Mouse (Mus musculus) intestine, embryonic 16.5 days (tissue): Measurements from ENCODE around the gene Evx2. TPM values are rescaled to one million over a fixed set of nuclear protein-coding genes. Genes with fewer than 3 reads are reported as not detected.
A peak's percentile ranks its signal among the peaks of the same experiment; 100 is the strongest.

Experiments used
- ATAC-seq: fragments of 200-750 bp; cut with Nextera tagmentation; 2 replicates; pipeline ENCODE4 v1.8.0; 2017; ENCODE audit warnings: moderate TSS enrichment, moderate library complexity
- H3K27ac ChIP-seq: fragments of 300-500 bp; sonication (generic); 2 replicates; pipeline ENCODE4 v1.5.1; 2014; ENCODE audit warnings: mild to moderate bottlenecking, low read length
- H3K27me3 ChIP-seq: fragments of 300-500 bp; sonication (generic); replicated peaks from 2 replicates; pipeline ENCODE4 v1.6.1; 2014; ENCODE audit warnings: low read length, control low read depth, mixed read lengths; ENCODE audit not compliant: control insufficient read depth, insufficient read depth
- H3K36me3 ChIP-seq: fragments of 300-500 bp; sonication (generic); 2 replicates; pipeline ENCODE4 v1.6.1; 2014; ENCODE audit warnings: low read length, control low read depth; ENCODE audit not compliant: control insufficient read depth, insufficient read depth
- H3K4me1 ChIP-seq: fragments of 300-500 bp; sonication (generic); 2 replicates; pipeline ENCODE4 v1.6.1; 2014; ENCODE audit warnings: low read length, control low read depth, mixed read lengths; ENCODE audit not compliant: control insufficient read depth, insufficient read depth
- H3K4me2 ChIP-seq: fragments of 300-500 bp; sonication (generic); 2 replicates; pipeline ENCODE4 v1.6.1; 2014; ENCODE audit warnings: low read depth, low read length, control low read depth
- H3K4me3 ChIP-seq: fragments of 300-500 bp; sonication (generic); 2 replicates; pipeline ENCODE4 v1.5.1; 2014; ENCODE audit warnings: mild to moderate bottlenecking, low read length
- H3K9ac ChIP-seq: fragments of 300-500 bp; sonication (generic); 2 replicates; pipeline ENCODE4 v1.6.1; 2014; ENCODE audit warnings: low read depth, low read length
- H3K9me3 ChIP-seq: fragments of 300-500 bp; sonication (generic); 2 replicates; pipeline ENCODE4 v1.6.1; 2016; ENCODE audit warnings: low read length, control low read depth; ENCODE audit not compliant: control insufficient read depth
- WGBS: fragments of 180-500 bp; shearing (Covaris S2); extraction: QIAGEN DNeasy Blood & Tissue Kit; methylation state at CpG from one replicate; pipeline ENCODE4 v1.1.7; 2014; 5-methylcytosine and 5-hydroxymethylcytosine counted together
- polyA plus RNA-seq: library from polyadenylated mRNA; unstranded; fragments of >200 nt; fragmentation: Nextera tagmentation; extraction: Ambion mirVana; gene quantifications from 2 replicates; pipeline ENCODE4 v1.2.1, GENCODE M21; 2015

Gene Evx2
- polyA plus RNA-seq, 1 experiment from 2014 or later: 0.05 TPM

DNA sequence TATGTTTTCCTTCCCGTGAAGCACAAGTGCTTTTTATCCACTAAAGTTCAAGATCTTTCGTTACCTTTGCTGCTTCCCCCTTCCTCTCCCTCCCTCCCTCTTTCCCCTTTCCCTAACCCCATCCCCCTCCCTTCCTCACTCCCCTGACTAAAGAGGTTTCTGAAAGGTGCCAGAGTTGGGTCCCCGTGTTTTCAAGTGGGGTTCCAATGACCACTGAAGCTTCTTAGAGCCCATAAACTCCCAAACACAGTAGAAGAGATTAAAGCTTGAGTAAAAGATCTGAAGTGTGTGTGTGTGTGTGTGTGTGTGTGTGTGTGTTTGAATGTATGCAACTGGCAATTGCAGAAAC, 9.8 kb upstream of the Evx2 start:
- H3K4me1 ChIP-seq: peaks cover 13% of the 10 kb centered on the region
- WGBS: 3% methylated on average over 3 of the region's 3 CpGs
- H3K4me3 ChIP-seq: no peak overlapping the region
- no peak overlapping the region for H3K27ac ChIP-seq
- H3K4me2 ChIP-seq: no peak overlapping the region
- H3K36me3 ChIP-seq: no peaks in the 10 kb centered on the region
- no peak overlapping the region for H3K9ac ChIP-seq
- no peaks in the 10 kb centered on the region for H3K9me3 ChIP-seq
- no peak for ATAC-seq
- H3K27me3 ChIP-seq: peaks cover 82% of the 10 kb centered on the region

DNA sequence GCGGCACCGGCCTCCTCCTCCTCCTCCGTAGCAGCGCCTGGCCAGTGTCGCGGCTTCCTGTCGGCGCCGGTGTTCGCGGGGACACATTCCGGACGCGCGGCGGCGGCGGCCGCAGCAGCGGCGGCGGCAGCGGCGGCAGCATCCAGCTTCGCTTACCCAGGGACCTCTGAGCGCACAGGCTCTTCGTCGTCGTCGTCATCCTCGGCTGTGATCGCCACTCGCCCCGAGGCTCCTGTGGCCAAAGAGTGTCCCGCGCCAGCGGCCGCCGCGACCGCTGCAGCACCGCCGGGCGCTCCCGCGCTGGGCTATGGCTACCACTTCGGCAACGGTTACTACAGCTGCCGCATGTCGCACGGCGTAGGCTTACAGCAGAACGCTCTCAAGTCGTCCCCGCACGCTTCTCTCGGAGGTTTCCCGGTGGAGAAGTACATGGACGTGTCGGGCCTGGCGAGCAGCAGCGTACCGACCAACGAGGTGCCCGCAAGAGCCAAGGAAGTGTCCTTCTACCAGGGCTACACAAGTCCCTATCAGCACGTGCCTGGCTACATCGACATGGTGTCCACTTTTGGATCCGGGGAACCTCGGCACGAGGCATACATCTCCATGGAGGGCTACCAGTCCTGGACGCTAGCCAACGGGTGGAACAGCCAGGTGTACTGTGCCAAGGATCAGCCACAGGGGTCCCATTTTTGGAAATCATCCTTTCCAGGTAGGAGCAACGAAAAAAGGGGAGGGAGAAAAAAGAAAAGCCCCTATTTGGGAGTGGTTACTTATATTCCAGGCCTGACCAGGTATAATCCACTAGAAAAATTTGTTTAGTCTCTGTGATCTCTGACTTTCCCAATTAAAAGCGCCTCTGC, 9.2 kb upstream of the Evx2 start:
- Histone ChIP-seq H3K9ac (no peak overlapping the region), H3K4me2 (peak overlapping the region; percentile 75), H3K4me1 (peaks cover 13% of the 10 kb centered on the region), H3K9me3 (no peaks in the 10 kb centered on the region), H3K36me3 (no peaks in the 10 kb centered on the region), H3K27me3 (peaks cover 82% of the 10 kb centered on the region), H3K4me3 (peak overlapping the region; percentile 48), H3K27ac (no peak overlapping the region)
- peak; percentile 51 for ATAC-seq
- WGBS: under 1% methylated on average over 73 of the region's 74 CpGs

GRCm38 (mm10) chr2:74667842-74668357, 8.5 kb upstream of the Evx2 start, which contains the start of gene Hoxd13:
Hoxd13 (plus strand) TSS chr2:74668310.
- ATAC-seq: peak; percentile 78
- Histone ChIP-seq H3K36me3 (no peaks in the 10 kb centered on the region), H3K4me3 (peak within 1 kb of the TSS; percentile 48), H3K9ac (no peak within 1 kb of the TSS), H3K27ac (no peak within 1 kb of the TSS), H3K27me3 (peaks cover 80% of the 10 kb centered on the region), H3K9me3 (no peaks in the 10 kb centered on the region), H3K4me1 (peaks cover 12% of the 10 kb centered on the region), H3K4me2 (peak within 1 kb of the TSS; percentile 75)
- WGBS: 0% methylated on average over 20 of the region's 51 CpGs

- H3K36me3 ChIP-seq: no peaks in the 10 kb centered on the region
- peak overlapping the region; percentile 48; the same call in 1 of the 2 replicates for H3K4me3 ChIP-seq
- WGBS: 2% methylated on average over 36 of the region's 36 CpGs
- H3K27me3 ChIP-seq: peaks cover 80% of the 10 kb centered on the region
- H3K9ac ChIP-seq: no peak overlapping the region
- H3K4me2 ChIP-seq: no peak overlapping the region
- H3K4me1 ChIP-seq: peaks cover 11% of the 10 kb centered on the region
- no peaks in the 10 kb centered on the region for H3K9me3 ChIP-seq
- no peak for ATAC-seq
- no peak overlapping the region for H3K27ac ChIP-seq
Measured at GRCm38 (mm10) chr2:74667191-74667841, 8.0 kb upstream of the Evx2 start.

GRCm38 (mm10) chr2:74666411-74666810, 7.1 kb upstream of the Evx2 start:
- Histone ChIP-seq H3K36me3 (no peaks in the 10 kb centered on the region), H3K4me1 (peaks cover 11% of the 10 kb centered on the region), H3K27ac (no peak overlapping the region), H3K27me3 (peaks cover 82% of the 10 kb centered on the region), H3K9me3 (no peaks in the 10 kb centered on the region), H3K4me2 (no peak overlapping the region), H3K9ac (no peak overlapping the region), H3K4me3 (no peak overlapping the region)
- no peak for ATAC-seq
- 5% methylated on average over 7 of the region's 7 CpGs for WGBS

- 4% methylated on average over 18 of the region's 18 CpGs for WGBS
- H3K9ac ChIP-seq: no peak overlapping the region
- no peak overlapping the region for H3K27ac ChIP-seq
- H3K4me3 ChIP-seq: no peak overlapping the region
- no peak for ATAC-seq
- peaks cover 79% of the 10 kb centered on the region for H3K27me3 ChIP-seq
- H3K36me3 ChIP-seq: no peaks in the 10 kb centered on the region
- no peak overlapping the region for H3K4me2 ChIP-seq
- peaks cover 8% of the 10 kb centered on the region for H3K4me1 ChIP-seq
- H3K9me3 ChIP-seq: no peaks in the 10 kb centered on the region
Measured at GRCm38 (mm10) chr2:74663291-74663925, 4.1 kb upstream of the Evx2 start.

DNA sequence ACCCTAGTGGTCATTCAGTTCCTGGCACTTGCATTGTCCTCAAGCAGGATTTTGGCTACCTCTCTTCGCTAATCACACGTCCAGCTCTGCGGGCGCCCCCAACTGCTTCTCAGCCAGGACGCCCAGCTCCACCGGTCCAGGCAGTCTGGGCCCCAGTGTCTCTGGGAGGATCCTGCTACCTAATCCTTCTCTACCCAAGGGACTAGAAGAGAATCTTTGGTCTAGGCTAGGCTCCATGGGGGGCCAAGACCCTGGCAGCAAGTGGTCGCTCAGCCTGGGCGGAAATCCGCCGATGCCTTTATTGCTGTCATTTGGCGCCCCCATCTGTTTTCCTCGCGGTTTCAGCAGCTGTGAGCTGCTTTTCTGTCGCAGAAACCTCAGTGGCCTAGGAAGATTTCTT, 2.3 kb upstream of the Evx2 start:
- ATAC-seq: no peak
- 3% methylated on average over 14 of the region's 14 CpGs for WGBS

DNA sequence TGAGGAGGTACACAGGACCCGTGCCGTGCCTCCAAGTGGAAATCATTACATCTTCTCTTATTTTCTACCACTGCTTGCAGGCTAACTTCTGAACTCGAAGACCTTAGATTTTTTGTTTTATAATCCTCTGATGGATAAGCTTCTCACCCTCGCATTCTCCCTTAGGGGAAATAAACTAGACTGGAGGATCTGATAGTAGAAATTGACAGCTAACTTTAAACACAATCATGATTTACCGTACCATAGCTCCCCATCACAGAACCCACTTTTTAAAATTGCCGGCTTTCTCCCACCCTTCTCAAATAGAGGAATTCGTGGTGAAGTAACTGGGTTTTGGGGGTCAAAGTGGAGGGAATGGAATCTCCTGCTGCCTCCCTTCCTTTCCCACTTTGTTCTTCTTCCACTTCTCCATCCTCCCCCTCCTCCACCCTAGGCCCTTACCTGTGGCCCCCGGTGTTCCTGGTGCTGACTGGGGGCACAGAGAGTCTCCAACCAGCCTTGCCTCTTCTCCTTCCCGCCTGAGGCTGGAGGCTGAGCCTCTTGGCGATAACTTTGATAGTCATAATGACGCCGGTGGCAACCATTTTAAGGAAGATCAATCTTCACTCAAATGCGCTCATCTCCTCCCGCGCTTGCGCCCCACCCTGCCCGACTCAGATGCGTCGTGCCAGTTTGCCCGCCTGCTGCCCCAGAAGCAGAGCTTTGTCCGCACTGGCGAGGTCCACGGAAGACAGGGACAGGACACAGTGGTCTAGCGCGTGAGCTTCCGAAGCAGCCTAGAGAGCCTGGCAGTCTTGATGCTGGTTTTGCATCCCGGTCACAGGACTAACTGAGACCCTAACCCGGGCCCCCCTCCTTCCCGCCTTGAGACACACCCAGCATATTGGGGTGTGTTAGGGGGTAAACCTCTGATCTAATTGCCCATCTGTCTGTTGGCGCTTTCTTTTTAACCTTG, 1.3 kb upstream of the Evx2 start:
- no peaks in the 10 kb centered on the region; the same call in 1 of the 2 replicates for H3K4me1 ChIP-seq
- no peak overlapping the region for H3K4me3 ChIP-seq
- no peak overlapping the region for H3K9ac ChIP-seq
- ATAC-seq: no peak
- WGBS: 2% methylated on average over 30 of the region's 30 CpGs
- H3K36me3 ChIP-seq: no peaks in the 10 kb centered on the region
- H3K4me2 ChIP-seq: no peak overlapping the region
- H3K9me3 ChIP-seq: no peaks in the 10 kb centered on the region
- peaks cover 69% of the 10 kb centered on the region for H3K27me3 ChIP-seq
- H3K27ac ChIP-seq: no peak overlapping the region

More for the DNA sequence above, 2.3 kb upstream of the Evx2 start:
- H3K27ac ChIP-seq: no peak overlapping the region
- peak overlapping the region; percentile 17; the same call in 1 of the 2 replicates for H3K4me2 ChIP-seq
- no peaks in the 10 kb centered on the region for H3K36me3 ChIP-seq
- H3K9me3 ChIP-seq: no peaks in the 10 kb centered on the region
- H3K4me3 ChIP-seq: no peak overlapping the region
- H3K4me1 ChIP-seq: no peaks in the 10 kb centered on the region
- peaks cover 69% of the 10 kb centered on the region for H3K27me3 ChIP-seq
- H3K9ac ChIP-seq: no peak overlapping the region
